Mouse (Mus musculus): ENCODE measurements around the gene AC131692.1. TPM values are rescaled to one million over a fixed set of nuclear protein-coding genes. Genes with fewer than 3 reads are reported as not detected.

AC131692.1 gene
- polyA plus RNA-seq, 1 experiment from 2014 or later, result 0.28 TPM

DNA sequence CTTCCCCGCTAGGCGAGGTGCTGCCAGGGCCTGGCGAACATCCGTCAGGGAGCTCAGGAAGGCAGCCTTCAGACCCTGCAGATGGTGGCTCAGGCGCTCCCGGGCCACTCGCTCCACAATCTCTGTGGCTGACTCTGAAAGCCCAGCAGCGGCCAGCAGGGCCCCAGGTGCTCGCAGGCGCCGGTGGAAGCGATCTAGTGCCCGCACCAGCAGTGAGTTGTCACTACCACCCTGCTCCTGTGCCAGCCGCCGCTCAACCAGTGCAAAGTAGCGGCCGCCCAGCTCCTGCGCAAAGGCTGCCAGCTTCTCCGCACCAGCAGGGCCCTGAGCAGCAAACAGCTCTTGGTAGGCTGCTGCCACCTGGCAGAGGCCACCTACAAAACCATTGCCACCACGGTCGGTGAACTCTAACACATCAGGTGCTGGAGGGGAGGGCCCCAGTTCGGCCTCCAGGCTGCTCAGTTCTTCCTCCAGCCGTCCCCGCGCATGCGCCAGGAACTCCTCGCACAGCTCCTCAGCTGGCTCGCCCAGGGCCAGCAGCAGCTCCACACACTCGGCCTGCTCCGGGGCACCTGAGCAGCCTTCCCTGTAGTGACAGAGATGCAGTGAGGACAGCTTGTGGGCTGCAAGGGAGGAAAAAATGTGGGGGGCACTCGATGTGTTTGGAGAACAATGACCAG, 23.5 kb upstream of the AC131692.1 start:
- no peak overlapping the region for H3K4me2 ChIP-seq
- 89% methylated on average over 31 of the region's 31 CpGs for WGBS
- no peaks in the 10 kb centered on the region for H3K9me3 ChIP-seq
- no peaks in the 10 kb centered on the region for H3K27me3 ChIP-seq (replicated peaks)
- peaks cover 28% of the 10 kb centered on the region for H3K36me3 ChIP-seq
- no peak overlapping the region for H3K9ac ChIP-seq
- no peak overlapping the region for H3K4me3 ChIP-seq (replicated peaks)
- ATAC-seq (ENCODE audit: insufficient read depth, low FRiP score, low read depth), result no peak
- H3K27ac ChIP-seq, result no peak overlapping the region
- H3K4me1 ChIP-seq, result peaks cover 28% of the 10 kb centered on the region

DNA sequence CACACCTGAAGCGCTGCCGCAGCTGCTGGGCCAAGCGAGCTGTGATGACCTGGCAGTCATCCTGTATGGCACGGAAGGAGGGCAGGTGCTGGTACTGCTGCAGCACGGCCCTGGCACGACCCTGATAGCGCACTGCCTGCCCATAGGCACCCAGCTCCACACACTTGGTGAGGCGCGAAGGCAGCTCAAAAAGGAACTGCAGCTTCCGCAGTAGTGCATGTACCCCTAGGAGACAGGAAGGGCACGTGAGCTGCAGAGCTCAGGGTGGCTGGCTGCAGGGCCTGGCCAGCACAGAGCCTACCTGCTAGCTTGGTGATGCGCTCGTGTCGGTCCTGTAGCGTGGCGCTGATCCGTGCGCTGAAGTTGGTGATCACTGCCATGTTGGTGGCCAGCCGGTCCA, 23.0 kb upstream of the AC131692.1 start:
- no peak for ATAC-seq (ENCODE audit: insufficient read depth, low FRiP score, low read depth)
- Histone ChIP-seq H3K4me1 (peaks cover 32% of the 10 kb centered on the region), H3K4me3 (replicated peaks) (no peak overlapping the region), H3K27me3 (replicated peaks) (no peaks in the 10 kb centered on the region), H3K36me3 (peaks cover 28% of the 10 kb centered on the region), H3K9ac (no peak overlapping the region), H3K27ac (no peak overlapping the region), H3K4me2 (no peak overlapping the region), H3K9me3 (no peaks in the 10 kb centered on the region)
- WGBS, result 90% methylated on average over 19 of the region's 19 CpGs

DNA sequence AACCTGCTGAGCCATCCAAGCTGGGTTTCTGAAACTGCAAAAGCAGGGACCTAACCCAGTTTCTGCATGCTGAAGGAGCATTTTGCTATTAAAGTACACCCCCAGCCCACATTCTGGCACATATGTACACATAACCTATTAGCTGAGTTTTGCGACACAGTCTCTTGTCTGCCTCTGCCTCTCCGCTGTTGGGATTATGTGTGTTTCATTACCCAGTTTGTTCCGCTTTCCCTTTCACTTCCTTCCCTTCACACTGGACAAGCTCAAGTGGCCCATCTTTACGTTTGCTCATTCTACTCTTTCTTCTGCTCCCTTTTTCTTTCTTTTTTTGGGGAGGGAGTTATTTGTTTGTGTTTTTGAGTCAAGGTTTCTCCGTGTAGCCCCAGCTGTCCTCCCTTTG, 20.3 kb upstream of the AC131692.1 start:
- H3K9me3 ChIP-seq, result no peaks in the 10 kb centered on the region
- no peak overlapping the region for H3K27ac ChIP-seq
- no peak for ATAC-seq (ENCODE audit: insufficient read depth, low FRiP score, low read depth)
- 83% methylated on average over 5 of the region's 5 CpGs for WGBS
- no peak overlapping the region for H3K4me3 ChIP-seq (replicated peaks)
- H3K27me3 ChIP-seq (replicated peaks), result no peaks in the 10 kb centered on the region
- H3K9ac ChIP-seq, result no peak overlapping the region
- peaks cover 16% of the 10 kb centered on the region; the same call in 1 of the 2 replicates for H3K4me1 ChIP-seq
- H3K36me3 ChIP-seq, result peaks cover 26% of the 10 kb centered on the region
- H3K4me2 ChIP-seq, result no peak overlapping the region

DNA sequence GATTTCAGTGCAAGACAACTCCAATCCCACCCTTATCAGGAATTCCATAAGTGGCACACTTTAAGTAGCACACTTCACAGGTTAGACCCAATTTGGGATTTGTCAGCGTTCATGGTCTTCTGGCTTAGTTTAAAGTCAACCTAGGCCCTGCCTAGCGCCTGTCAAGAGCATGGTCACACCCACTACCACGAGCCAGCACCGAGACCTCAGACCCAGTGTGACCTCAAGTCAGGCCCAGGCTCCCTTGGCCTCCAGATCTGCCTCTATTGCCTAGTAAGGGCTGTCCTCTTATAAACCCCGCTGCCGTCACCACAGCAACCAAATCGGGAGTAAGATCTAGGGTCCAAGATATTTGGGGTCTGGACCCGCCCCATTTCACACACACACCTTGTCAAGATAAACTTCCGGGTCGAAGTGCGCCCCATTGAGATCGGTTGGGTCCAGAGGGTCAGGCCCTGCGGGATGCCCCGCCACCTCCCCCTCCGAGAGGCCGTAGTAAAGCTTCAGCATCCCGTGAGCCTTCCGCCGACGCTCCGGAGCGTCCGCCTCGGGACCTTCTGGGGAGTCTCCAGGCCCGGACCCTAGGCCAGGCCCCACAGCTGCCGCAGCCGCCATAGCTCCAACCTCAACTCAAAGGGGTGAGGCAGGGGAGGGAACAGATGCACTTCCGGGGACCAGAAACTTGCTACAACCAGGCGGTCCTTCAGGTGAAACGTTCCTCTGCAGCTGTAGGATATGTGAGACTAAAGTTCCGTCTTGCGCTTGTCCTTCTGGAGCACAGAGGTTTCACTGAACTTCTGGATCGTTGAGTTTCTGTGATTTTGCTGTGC, 17.4 kb upstream of the AC131692.1 start, which contains the start of gene Vps51:
Vps51 (minus strand) TSS at position 668 of the 830 bp plus-strand sequence.
- Histone ChIP-seq H3K4me2 (peak within 1 kb of the TSS; percentile 80), H3K27me3 (replicated peaks) (no peaks in the 10 kb centered on the region), H3K27ac (peak within 1 kb of the TSS; percentile 89), H3K36me3 (peaks cover 14% of the 10 kb centered on the region), H3K9me3 (no peaks in the 10 kb centered on the region), H3K4me3 (replicated peaks) (peak within 1 kb of the TSS; percentile 92), H3K4me1 (peaks cover 16% of the 10 kb centered on the region; the same call in 1 of the 2 replicates), H3K9ac (peak within 1 kb of the TSS; percentile 67; the same call in 1 of the 2 replicates)
- ATAC-seq (ENCODE audit: insufficient read depth, low FRiP score, low read depth), result peak; percentile 85
- under 1% methylated on average over 33 of the region's 33 CpGs for WGBS

DNA sequence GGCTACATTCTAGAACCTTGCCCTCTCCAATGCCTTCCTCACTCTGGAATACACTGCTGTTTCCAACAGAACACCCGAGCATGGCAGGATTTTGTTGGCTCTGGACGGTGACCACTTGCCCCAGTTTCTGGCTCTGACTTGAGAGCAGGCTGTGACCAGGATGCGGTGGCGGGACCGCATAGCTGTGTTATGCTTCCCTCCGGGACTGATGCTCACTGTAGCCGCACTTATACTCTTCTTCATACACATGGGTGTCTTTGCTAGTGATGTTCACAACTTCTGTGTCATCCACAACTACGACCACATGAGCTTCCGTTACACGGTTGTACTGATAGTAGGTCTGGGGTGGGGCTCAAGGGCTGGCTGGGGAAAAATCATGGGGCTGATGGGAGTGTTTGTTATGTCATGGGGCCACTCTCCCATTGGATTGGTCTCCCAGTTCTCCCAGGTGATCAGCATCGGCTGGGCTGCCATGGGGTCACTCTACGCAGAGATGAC, 14.2 kb upstream of the AC131692.1 start, which contains the start of gene Tmem262:
Tmem262 (plus strand) TSS at position 51 of the 498 bp plus-strand sequence.
- 91% methylated on average over 12 of the region's 12 CpGs for WGBS
- no peaks in the 10 kb centered on the region for H3K9me3 ChIP-seq
- H3K4me3 ChIP-seq (replicated peaks), result no peak within 1 kb of the TSS
- H3K4me1 ChIP-seq, result peaks cover 22% of the 10 kb centered on the region
- no peak within 1 kb of the TSS for H3K9ac ChIP-seq
- no peak within 1 kb of the TSS for H3K27ac ChIP-seq
- no peak within 1 kb of the TSS for H3K4me2 ChIP-seq
- peaks cover 22% of the 10 kb centered on the region for H3K36me3 ChIP-seq
- ATAC-seq (ENCODE audit: insufficient read depth, low FRiP score, low read depth), result no peak
- H3K27me3 ChIP-seq (replicated peaks), result no peaks in the 10 kb centered on the region

DNA sequence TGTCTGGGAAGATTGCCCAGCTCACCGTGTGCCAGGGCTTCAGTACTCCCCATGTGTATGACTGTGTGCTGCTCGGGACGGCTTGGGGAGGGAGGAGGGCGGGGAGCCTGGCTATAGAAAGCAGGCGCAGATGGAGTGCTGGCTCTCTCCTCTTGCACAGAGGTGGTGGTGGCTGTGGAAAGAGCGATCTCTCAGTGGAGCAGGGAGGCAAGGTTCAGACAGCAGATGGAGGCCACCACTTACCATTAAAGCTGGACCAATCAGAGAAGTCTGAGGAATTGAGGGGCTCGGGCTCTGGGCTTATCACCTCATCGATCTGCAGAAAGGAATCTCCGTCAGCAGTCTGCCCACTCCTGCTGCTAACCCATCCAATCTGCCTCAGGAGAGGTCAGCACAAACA, 12.1 kb upstream of the AC131692.1 start, which contains the start of gene Gm28374:
Gm28374 (minus strand) TSS at position 101 of the 400 bp plus-strand sequence.
- Histone ChIP-seq H3K9ac (no peak within 1 kb of the TSS), H3K4me2 (no peak within 1 kb of the TSS), H3K27ac (no peak within 1 kb of the TSS), H3K4me1 (peaks cover 16% of the 10 kb centered on the region), H3K36me3 (peaks cover 17% of the 10 kb centered on the region), H3K27me3 (replicated peaks) (no peaks in the 10 kb centered on the region), H3K9me3 (no peaks in the 10 kb centered on the region), H3K4me3 (replicated peaks) (no peak within 1 kb of the TSS)
- 86% methylated on average over 9 of the region's 9 CpGs for WGBS
- ATAC-seq (ENCODE audit: insufficient read depth, low FRiP score, low read depth), result no peak

DNA sequence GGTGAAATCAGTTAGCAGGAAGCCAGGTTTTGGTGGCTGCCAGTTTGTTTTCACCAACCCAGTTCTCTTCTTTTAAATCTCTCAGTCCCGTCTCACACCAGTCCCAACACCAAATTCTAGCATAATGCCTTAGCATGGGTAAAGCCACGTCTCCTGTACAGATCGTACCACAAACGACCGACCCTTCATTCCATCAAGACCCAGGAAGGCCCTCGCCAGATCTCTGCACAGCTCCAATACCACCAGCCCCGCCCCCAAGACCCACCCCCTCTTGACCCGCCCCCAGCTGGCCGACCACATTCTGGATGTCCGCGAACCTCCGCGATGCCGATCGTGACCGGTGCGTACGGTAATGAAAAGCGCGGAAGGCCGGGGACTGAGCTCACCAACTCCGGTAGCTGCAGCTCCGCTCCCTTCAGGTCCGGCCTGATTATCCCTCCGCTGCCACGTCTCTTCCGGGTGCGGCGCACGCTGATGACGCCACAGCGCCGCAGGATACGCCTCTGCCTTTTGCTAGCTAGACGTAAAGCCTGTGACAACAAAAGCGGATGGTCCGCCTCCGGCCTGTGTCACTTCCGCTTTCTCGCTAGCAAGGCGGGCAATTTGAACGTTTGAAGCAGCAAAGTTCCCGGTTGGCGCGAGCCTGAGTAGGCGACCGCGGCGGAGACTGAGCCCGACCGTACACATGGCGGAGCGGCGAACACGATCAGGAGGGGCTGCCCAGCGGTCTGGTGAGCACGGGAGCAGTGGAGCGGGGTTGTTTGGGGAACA, 9.6 kb upstream of the AC131692.1 start, which contains the start of the genes Zfpl1 and Cdca5:
Zfpl1 (minus strand) TSS at position 479 of the 771 bp plus-strand sequence.
Cdca5 (plus strand) TSS at position 506 of the 771 bp plus-strand sequence.
- peaks cover 20% of the 10 kb centered on the region for H3K36me3 ChIP-seq

DNA sequence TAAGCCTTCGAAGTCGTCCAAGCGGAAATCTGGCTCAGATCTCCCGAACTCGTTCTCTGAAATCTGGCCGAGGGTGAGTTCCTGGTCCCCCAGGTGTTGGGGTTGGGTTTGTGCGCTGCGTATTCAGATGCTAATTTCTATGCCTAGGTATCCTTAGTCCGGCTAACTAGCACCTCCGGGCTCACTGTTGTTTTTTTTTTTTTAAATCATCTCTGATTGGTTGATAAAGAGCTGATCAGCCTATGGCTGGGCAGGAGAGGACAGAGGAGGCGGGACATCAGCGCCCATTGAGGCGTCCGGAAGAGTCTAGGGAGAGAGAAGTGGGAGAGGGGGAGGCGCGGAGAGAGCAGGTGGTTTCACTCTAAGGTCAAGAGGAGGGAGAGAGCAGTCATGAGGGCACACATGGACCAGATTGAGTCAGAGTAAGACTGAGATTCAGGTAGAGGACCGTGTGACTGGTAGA, 8.8 kb upstream of the AC131692.1 start:
- peak; percentile 69 for ATAC-seq (ENCODE audit: insufficient read depth, low FRiP score, low read depth)
- Histone ChIP-seq H3K27me3 (replicated peaks) (no peaks in the 10 kb centered on the region), H3K27ac (peak overlapping the region; percentile 77), H3K4me2 (peak overlapping the region; percentile 78), H3K9me3 (no peaks in the 10 kb centered on the region), H3K4me3 (replicated peaks) (peak overlapping the region; percentile 72), H3K4me1 (peaks cover 16% of the 10 kb centered on the region), H3K36me3 (peaks cover 17% of the 10 kb centered on the region), H3K9ac (peak overlapping the region; percentile 40; the same call in 1 of the 2 replicates)
- 0% methylated on average over 17 of the region's 17 CpGs for WGBS

More for the DNA sequence above, 9.6 kb upstream of the AC131692.1 start, which contains the start of the genes Zfpl1 and Cdca5:
- Histone ChIP-seq H3K27me3 (replicated peaks) (no peaks in the 10 kb centered on the region), H3K27ac (peak within 1 kb of the TSS; percentile 77), H3K9me3 (no peaks in the 10 kb centered on the region), H3K4me2 (peak within 1 kb of the TSS; percentile 82), H3K9ac (peak within 1 kb of the TSS; percentile 60), H3K4me3 (replicated peaks) (peak within 1 kb of the TSS; percentile 72), H3K4me1 (peaks cover 16% of the 10 kb centered on the region)
- ATAC-seq (ENCODE audit: insufficient read depth, low FRiP score, low read depth), result peak; percentile 88
- WGBS, result under 1% methylated on average over 58 of the region's 58 CpGs

DNA sequence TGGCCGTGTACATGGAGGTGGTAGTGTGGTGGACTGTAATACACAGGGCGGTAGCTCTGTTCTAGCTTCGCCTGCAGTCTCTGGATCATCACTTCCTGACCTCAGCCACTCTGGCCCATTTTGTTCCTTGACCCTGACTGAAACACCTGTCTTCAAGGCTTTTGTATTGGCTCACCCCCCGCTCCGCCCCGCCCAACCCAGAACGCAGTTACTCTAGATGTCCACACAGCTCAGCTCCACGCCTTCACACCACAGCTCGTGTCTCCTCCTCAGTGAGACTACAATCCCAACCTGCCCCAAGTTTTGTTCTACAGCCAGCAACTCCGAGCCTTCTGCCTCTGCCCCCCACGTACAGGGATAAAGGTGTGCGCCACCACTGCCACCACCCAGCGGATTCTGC, 5.4 kb upstream of the AC131692.1 start:
- ATAC-seq (ENCODE audit: insufficient read depth, low FRiP score, low read depth), result no peak
- no peak overlapping the region for H3K4me2 ChIP-seq
- H3K9me3 ChIP-seq, result no peaks in the 10 kb centered on the region
- H3K27me3 ChIP-seq (replicated peaks), result no peaks in the 10 kb centered on the region
- peaks cover 17% of the 10 kb centered on the region; the same call in 1 of the 2 replicates for H3K36me3 ChIP-seq
- H3K27ac ChIP-seq, result no peak overlapping the region
- H3K9ac ChIP-seq, result no peak overlapping the region
- 91% methylated on average over 13 of the region's 13 CpGs for WGBS
- H3K4me3 ChIP-seq (replicated peaks), result no peak overlapping the region
- peaks cover 10% of the 10 kb centered on the region for H3K4me1 ChIP-seq

DNA sequence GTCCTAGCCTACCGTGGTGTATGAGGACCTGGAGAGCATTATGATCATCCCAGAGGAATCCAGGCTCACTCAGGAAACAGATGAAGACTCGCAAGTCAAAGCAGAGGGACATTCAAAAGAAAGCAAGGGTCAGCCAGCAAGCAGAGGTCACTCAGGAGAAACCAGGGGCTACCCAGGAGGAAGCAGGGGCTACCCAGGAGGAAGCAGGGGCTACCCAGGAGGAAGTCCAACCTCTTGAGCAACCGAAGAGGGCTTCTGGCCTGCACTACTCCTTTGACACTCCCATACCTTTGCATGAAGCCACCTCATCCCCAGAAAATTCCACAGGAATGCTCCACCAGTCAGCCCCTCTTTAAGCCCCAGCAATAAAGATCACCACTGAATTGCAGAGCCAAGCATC, 3.6 kb downstream of the AC131692.1 start:
- H3K9me3 ChIP-seq, result no peaks in the 10 kb centered on the region
- no peaks in the 10 kb centered on the region for H3K27me3 ChIP-seq (replicated peaks)
- H3K36me3 ChIP-seq, result 0 out of 2 replicates have a peak, but pooled peaks cover 8% of the 10 kb centered on the region
- no peak overlapping the region for H3K4me3 ChIP-seq (replicated peaks)
- H3K4me1 ChIP-seq, result no peaks in the 10 kb centered on the region
- no peak overlapping the region for H3K4me2 ChIP-seq
- H3K9ac ChIP-seq, result no peak overlapping the region
- H3K27ac ChIP-seq, result no peak overlapping the region
- 88% methylated on average over 3 of the region's 3 CpGs for WGBS
- no peak for ATAC-seq (ENCODE audit: insufficient read depth, low FRiP score, low read depth)

DNA sequence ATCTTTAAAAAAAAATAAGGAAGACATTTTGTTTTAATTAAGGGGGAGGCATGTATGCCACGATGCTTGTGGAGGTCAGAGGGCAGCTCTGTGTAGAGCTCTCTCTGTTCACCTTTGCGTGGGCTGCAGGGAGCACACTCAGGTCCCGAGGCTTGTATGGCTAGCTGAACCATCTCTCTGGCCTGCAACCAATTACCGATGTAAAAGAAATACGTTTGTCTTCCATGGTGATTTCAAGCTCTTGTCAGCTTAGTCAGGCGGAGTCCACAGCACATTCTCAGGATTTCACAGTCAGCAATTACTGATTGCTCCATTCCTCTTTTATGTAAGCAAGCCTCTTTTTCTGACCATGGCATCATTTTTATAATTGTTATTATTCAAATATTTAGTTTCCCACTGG, 7.0 kb downstream of the AC131692.1 start:
- no peaks in the 10 kb centered on the region for H3K9me3 ChIP-seq
- H3K4me1 ChIP-seq, result no peaks in the 10 kb centered on the region
- 64% methylated on average over 6 of the region's 6 CpGs for WGBS
- no peak overlapping the region for H3K4me3 ChIP-seq (replicated peaks)
- H3K27me3 ChIP-seq (replicated peaks), result no peaks in the 10 kb centered on the region
- H3K27ac ChIP-seq, result no peak overlapping the region
- ATAC-seq (ENCODE audit: insufficient read depth, low FRiP score, low read depth), result no peak
- no peak overlapping the region for H3K9ac ChIP-seq
- H3K36me3 ChIP-seq, result no peaks in the 10 kb centered on the region
- no peak overlapping the region for H3K4me2 ChIP-seq

All from stomach, embryonic 15.5 days (tissue).